In genomic region chr10:76554061-76554460, GRCm38 (mm10) we compare ENCODE assay signal across 15 mouse cellular contexts. TPM values are rescaled to one million over a fixed set of nuclear protein-coding genes. Genes with fewer than 3 reads are reported as not detected.
"Had no signal": no experiment of that assay in that cellular context is flagged by ENCODE, and none has a peak within 500 bp of the region (broad histone marks: within the 10 kb centered on the region; RNA-seq: fewer than 3 reads in every experiment).

No protein-coding gene starts in this region.

- DNase-seq: kidney, adult 18-20 months; kidney, adult 9 months; kidney, postnatal 14 days; kidney, postnatal 4 days; left cerebral cortex, postnatal 4 days; liver, postnatal 0 days; thymus, postnatal 36 days had no signal

- ATAC-seq: liver, postnatal 0 days; midbrain, embryonic 13.5 days; midbrain, embryonic 16.5 days had no signal

RNA-seq across cellular contexts. Expression of gene Spatc1l, which starts 8.0 kb away (rescaled TPM):
- total RNA-seq: layer of hippocampus, adult 18-20 months; layer of hippocampus, postnatal 14 days; left cerebral cortex, adult 8-10 months; left cerebral cortex, postnatal 14 days; left cerebral cortex, postnatal 4 days; monocyte, adult 5-6 weeks; neutrophil, adult 5-6 weeks had no signal

RNA-seq across cellular contexts. Expression of gene Ftcd, which starts 21.4 kb away (rescaled TPM):
- total RNA-seq: layer of hippocampus, adult 18-20 months; layer of hippocampus, postnatal 14 days; left cerebral cortex, postnatal 14 days; left cerebral cortex, postnatal 4 days; monocyte, adult 5-6 weeks; neutrophil, adult 5-6 weeks had no signal
